Mouse (Mus musculus): ENCODE results near the gene Slc23a2. TPM values are rescaled to one million over a fixed set of nuclear protein-coding genes. Genes with fewer than 3 reads are reported as not detected.

Slc23a2 gene
- polyA plus RNA-seq, 1 experiment from 2014 or later, result 8.9 TPM

DNA sequence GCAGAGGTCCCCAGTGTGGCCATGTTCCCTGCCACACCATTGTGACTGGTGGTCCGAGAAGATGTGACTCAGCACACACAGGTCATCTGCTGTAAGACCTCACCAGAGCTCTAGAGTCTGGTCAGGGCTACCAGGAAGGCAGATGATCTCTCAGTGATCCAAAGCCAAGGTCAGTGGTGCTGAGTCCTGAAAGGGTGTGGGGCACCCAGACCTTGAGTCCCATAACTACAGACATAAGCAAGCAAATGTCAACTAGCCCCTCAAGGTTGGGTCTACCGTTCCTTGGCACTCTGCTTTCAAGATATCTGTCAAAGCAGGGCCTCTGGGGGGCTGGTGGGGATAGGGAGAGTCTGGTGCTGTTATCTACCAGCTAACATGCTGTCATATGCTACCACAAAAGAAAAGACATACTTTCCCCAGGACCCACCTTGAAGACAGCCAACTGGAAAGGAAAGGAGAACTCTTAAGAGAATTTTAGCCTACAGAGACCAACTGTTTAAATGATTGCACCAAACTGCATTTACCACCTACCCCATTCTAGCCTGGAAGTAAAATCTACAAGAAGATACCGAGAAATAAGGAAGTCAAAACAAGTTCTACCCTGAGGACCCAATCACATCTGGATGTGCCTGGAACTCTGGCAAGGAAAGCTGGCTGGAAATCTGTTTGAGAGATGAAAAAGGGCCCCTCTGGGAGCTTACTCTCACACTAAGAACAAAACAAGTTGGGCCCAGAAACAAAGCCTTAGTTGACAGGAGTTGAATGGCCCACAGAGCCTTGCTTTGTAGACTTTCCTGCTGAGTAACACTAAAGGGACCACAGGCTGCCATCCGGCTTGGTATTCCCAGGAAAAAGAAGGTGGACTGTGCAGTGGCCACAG, 110.1 kb downstream of the Slc23a2 start:
- H3K36me3 ChIP-seq (replicated peaks), result no peaks in the 10 kb centered on the region
- H3K4me1 ChIP-seq, result peaks cover 43% of the 10 kb centered on the region
- DNase-seq (ENCODE audit: low spot score), result no peak
- H3K27ac ChIP-seq (replicated peaks), result peak overlapping the region; percentile 40; the same call in 1 of the 2 replicates
- WGBS, result 58% methylated on average over 4 of the region's 4 CpGs
- no peak overlapping the region for H3K4me3 ChIP-seq
- H3K9me3 ChIP-seq, result no peaks in the 10 kb centered on the region
- H3K27me3 ChIP-seq (replicated peaks; ENCODE audit: low read depth, poor library complexity, severe bottlenecking), result peaks cover 19% of the 10 kb centered on the region

GRCm38 (mm10) chr2:132031364-132032095, 113.4 kb downstream of the Slc23a2 start:
- Histone ChIP-seq H3K27ac (replicated peaks) (peak overlapping the region; percentile 90; the same call in 1 of the 2 replicates), H3K4me1 (peaks cover 69% of the 10 kb centered on the region), H3K9me3 (no peaks in the 10 kb centered on the region), H3K36me3 (replicated peaks) (no peaks in the 10 kb centered on the region), H3K4me3 (peak overlapping the region; percentile 77; the same call in 1 of the 2 replicates), H3K27me3 (replicated peaks; ENCODE audit: low read depth, poor library complexity, severe bottlenecking) (peaks cover 51% of the 10 kb centered on the region)
- DNase-seq (ENCODE audit: low spot score), result no peak
- WGBS, result 65% methylated on average over 11 of the region's 11 CpGs

GRCm38 (mm10) chr2:132030418-132031363, 114.2 kb downstream of the Slc23a2 start:
- WGBS, result 9% methylated on average over 23 of the region's 23 CpGs
- H3K27ac ChIP-seq (replicated peaks), result peak overlapping the region; percentile 90
- peaks cover 55% of the 10 kb centered on the region for H3K27me3 ChIP-seq (replicated peaks; ENCODE audit: low read depth, poor library complexity, severe bottlenecking)
- peaks cover 69% of the 10 kb centered on the region for H3K4me1 ChIP-seq
- peak; percentile 39 for DNase-seq (ENCODE audit: low spot score)
- peak overlapping the region; percentile 77 for H3K4me3 ChIP-seq
- H3K9me3 ChIP-seq, result no peaks in the 10 kb centered on the region
- H3K36me3 ChIP-seq (replicated peaks), result no peaks in the 10 kb centered on the region

GRCm38 (mm10) chr2:132029646-132030417, 115.1 kb downstream of the Slc23a2 start, which contains the start of gene Rassf2:
TSS of gene Rassf2 (minus strand) at chr2:132030258.
- Histone ChIP-seq H3K4me1 (peaks cover 61% of the 10 kb centered on the region), H3K4me3 (peak within 1 kb of the TSS; percentile 77), H3K36me3 (replicated peaks) (no peaks in the 10 kb centered on the region), H3K27ac (replicated peaks) (peak within 1 kb of the TSS; percentile 90), H3K27me3 (replicated peaks; ENCODE audit: low read depth, poor library complexity, severe bottlenecking) (peaks cover 55% of the 10 kb centered on the region), H3K9me3 (no peaks in the 10 kb centered on the region)
- under 1% methylated on average over 46 of the region's 48 CpGs for WGBS
- DNase-seq (ENCODE audit: low spot score), result peak; percentile 92

GRCm38 (mm10) chr2:132028894-132029605, 115.9 kb downstream of the Slc23a2 start:
- Histone ChIP-seq H3K27ac (replicated peaks) (peak overlapping the region; percentile 90), H3K4me1 (peaks cover 56% of the 10 kb centered on the region), H3K27me3 (replicated peaks; ENCODE audit: low read depth, poor library complexity, severe bottlenecking) (peaks cover 55% of the 10 kb centered on the region), H3K36me3 (replicated peaks) (no peaks in the 10 kb centered on the region), H3K9me3 (no peaks in the 10 kb centered on the region), H3K4me3 (peak overlapping the region; percentile 77)
- peak; percentile 55 for DNase-seq (ENCODE audit: low spot score)
- WGBS, result under 1% methylated on average over 36 of the region's 36 CpGs

GRCm38 (mm10) chr2:132028107-132028506, 116.8 kb downstream of the Slc23a2 start:
- 41% methylated on average over 5 of the region's 5 CpGs for WGBS
- Histone ChIP-seq H3K4me1 (peaks cover 49% of the 10 kb centered on the region), H3K9me3 (no peaks in the 10 kb centered on the region), H3K27ac (replicated peaks) (no peak overlapping the region), H3K27me3 (replicated peaks; ENCODE audit: low read depth, poor library complexity, severe bottlenecking) (peaks cover 55% of the 10 kb centered on the region), H3K4me3 (peak overlapping the region; percentile 77), H3K36me3 (replicated peaks) (no peaks in the 10 kb centered on the region)
- no peak for DNase-seq (ENCODE audit: low spot score)

- Histone ChIP-seq H3K9me3 (no peaks in the 10 kb centered on the region), H3K27ac (replicated peaks) (no peak overlapping the region), H3K27me3 (replicated peaks; ENCODE audit: low read depth, poor library complexity, severe bottlenecking) (peaks cover 55% of the 10 kb centered on the region), H3K4me3 (no peak overlapping the region), H3K4me1 (peaks cover 45% of the 10 kb centered on the region), H3K36me3 (replicated peaks) (no peaks in the 10 kb centered on the region)
- WGBS, result 47% methylated on average over 5 of the region's 5 CpGs
- DNase-seq (ENCODE audit: low spot score), result no peak
Measured at GRCm38 (mm10) chr2:132027366-132027765, 117.5 kb downstream of the Slc23a2 start.

DNA sequence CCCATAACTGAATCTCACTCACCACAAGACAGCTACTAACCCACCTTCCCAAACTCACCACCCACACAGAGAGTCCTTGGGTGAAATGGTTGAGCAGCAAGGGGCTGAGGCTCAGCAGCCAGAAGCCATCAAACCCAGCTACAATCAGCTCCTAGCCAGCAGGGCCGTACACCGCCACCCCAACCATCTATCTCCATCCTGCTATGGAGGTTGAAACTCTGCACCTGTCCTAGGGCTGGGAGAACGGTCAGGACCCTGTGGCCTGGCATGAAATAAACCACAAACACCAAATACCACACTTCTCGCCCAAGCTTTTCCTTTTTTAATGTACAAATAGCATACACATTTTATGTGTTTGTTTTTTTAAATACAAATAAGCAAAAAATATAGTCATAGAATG, 120.9 kb downstream of the Slc23a2 start:
- WGBS, result 87% methylated on average over 4 of the region's 4 CpGs
- Histone ChIP-seq H3K27ac (replicated peaks) (no peak overlapping the region), H3K4me1 (peaks cover 37% of the 10 kb centered on the region), H3K36me3 (replicated peaks) (no peaks in the 10 kb centered on the region), H3K4me3 (no peak overlapping the region), H3K27me3 (replicated peaks; ENCODE audit: low read depth, poor library complexity, severe bottlenecking) (peaks cover 29% of the 10 kb centered on the region), H3K9me3 (no peaks in the 10 kb centered on the region)
- no peak for DNase-seq (ENCODE audit: low spot score)

DNA sequence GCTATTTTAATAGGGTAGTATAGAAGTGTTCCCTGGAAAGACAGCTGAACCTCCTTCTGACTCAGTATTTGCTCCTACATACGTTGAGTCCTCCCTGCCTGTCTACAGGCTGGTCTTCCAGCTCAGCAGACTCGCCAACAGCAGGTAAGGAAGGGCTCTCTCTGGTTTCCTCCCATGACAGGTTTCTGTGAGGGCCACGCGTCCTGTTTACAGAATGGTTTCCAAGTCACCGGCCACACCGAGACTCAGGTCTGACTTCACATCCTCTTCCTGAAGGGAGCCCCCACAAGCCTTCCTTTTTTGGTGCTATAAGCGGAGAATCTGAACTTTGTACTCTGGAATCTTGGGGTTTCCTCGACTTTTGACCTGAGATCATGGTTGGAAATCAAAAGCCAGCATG, 122.3 kb downstream of the Slc23a2 start:
- Histone ChIP-seq H3K27ac (replicated peaks) (no peak overlapping the region), H3K36me3 (replicated peaks) (no peaks in the 10 kb centered on the region), H3K4me1 (peaks cover 35% of the 10 kb centered on the region), H3K4me3 (no peak overlapping the region), H3K27me3 (replicated peaks; ENCODE audit: low read depth, poor library complexity, severe bottlenecking) (peaks cover 15% of the 10 kb centered on the region), H3K9me3 (no peaks in the 10 kb centered on the region)
- WGBS, result 83% methylated on average over 8 of the region's 8 CpGs
- DNase-seq (ENCODE audit: low spot score), result no peak

- 71% methylated on average over 4 of the region's 4 CpGs for WGBS
- no peaks in the 10 kb centered on the region for H3K9me3 ChIP-seq
- no peaks in the 10 kb centered on the region for H3K36me3 ChIP-seq (replicated peaks)
- DNase-seq (ENCODE audit: low spot score), result no peak
- peaks cover 36% of the 10 kb centered on the region for H3K4me1 ChIP-seq
- H3K4me3 ChIP-seq, result no peak overlapping the region
- H3K27ac ChIP-seq (replicated peaks), result no peak overlapping the region
- peaks cover 5% of the 10 kb centered on the region for H3K27me3 ChIP-seq (replicated peaks; ENCODE audit: low read depth, poor library complexity, severe bottlenecking)
Measured at GRCm38 (mm10) chr2:132021616-132022015, 123.3 kb downstream of the Slc23a2 start.

- Histone ChIP-seq H3K9me3 (no peaks in the 10 kb centered on the region), H3K36me3 (replicated peaks) (no peaks in the 10 kb centered on the region), H3K27me3 (replicated peaks; ENCODE audit: low read depth, poor library complexity, severe bottlenecking) (0 out of 2 replicates have a peak, but pooled peaks cover under 1% of the 10 kb centered on the region), H3K27ac (replicated peaks) (no peak overlapping the region), H3K4me1 (peaks cover 36% of the 10 kb centered on the region), H3K4me3 (no peak overlapping the region)
- DNase-seq (ENCODE audit: low spot score), result no peak
- 54% methylated on average over 5 of the region's 5 CpGs for WGBS
Measured at GRCm38 (mm10) chr2:132020991-132021541, 123.8 kb downstream of the Slc23a2 start.

All from embryonic facial prominence, embryonic 10.5 days (tissue).